Mouse (Mus musculus) kidney, embryonic 14.5 days (tissue): ENCODE measurements around the gene Trim47. TPM values are rescaled to one million over a fixed set of nuclear protein-coding genes. Genes with fewer than 3 reads are reported as not detected.

Source experiments
- ATAC-seq: fragments of 200-750 bp; cut with Nextera tagmentation; 2 replicates; pipeline ENCODE4 v1.8.0; 2017; ENCODE audit warnings: moderate number of reproducible peaks, mild to moderate bottlenecking, moderate TSS enrichment, moderate library complexity; ENCODE audit not compliant: low FRiP score, low TSS enrichment
- H3K27ac ChIP-seq: fragments of 300-500 bp; sonication (generic); 2 replicates; pipeline ENCODE4 v1.5.1; 2014; ENCODE audit warnings: low read depth, mild to moderate bottlenecking, low read length, moderate library complexity, mixed read lengths
- H3K27me3 ChIP-seq: fragments of 300-500 bp; sonication (generic); 2 replicates; pipeline ENCODE4 v1.6.1; 2014; ENCODE audit warnings: mild to moderate bottlenecking, low read length; ENCODE audit not compliant: control insufficient read depth, insufficient read depth
- H3K36me3 ChIP-seq: fragments of 300-500 bp; sonication (generic); 2 replicates; pipeline ENCODE4 v1.6.1; 2014; ENCODE audit warnings: low read length, mixed read lengths; ENCODE audit not compliant: control insufficient read depth, insufficient read depth
- H3K4me1 ChIP-seq: fragments of 300-500 bp; sonication (generic); 2 replicates; pipeline ENCODE4 v1.6.1; 2014; ENCODE audit warnings: low read length, mixed read lengths; ENCODE audit not compliant: control insufficient read depth, insufficient read depth
- H3K4me2 ChIP-seq: fragments of 300-500 bp; sonication (generic); replicated peaks from 2 replicates; pipeline ENCODE4 v1.6.1; 2014; ENCODE audit warnings: low read depth, mild to moderate bottlenecking, low read length
- H3K4me3 ChIP-seq: fragments of 300-500 bp; sonication (generic); 2 replicates; pipeline ENCODE4 v1.5.1; 2014; ENCODE audit warnings: mild to moderate bottlenecking, low read length
- H3K9ac ChIP-seq: fragments of 300-500 bp; sonication (generic); 2 replicates; pipeline ENCODE4 v1.6.1; 2014; ENCODE audit warnings: low read depth, mild to moderate bottlenecking, low read length, moderate library complexity
- H3K9me3 ChIP-seq: fragments of 300-500 bp; sonication (generic); 2 replicates; pipeline ENCODE4 v1.6.1; 2016; ENCODE audit warnings: low read length; ENCODE audit not compliant: control insufficient read depth
- WGBS: fragments of 180-500 bp; shearing (Covaris S2); extraction: QIAGEN DNeasy Blood & Tissue Kit; methylation state at CpG from one replicate; pipeline ENCODE4 v1.1.7; 2014; 5-methylcytosine and 5-hydroxymethylcytosine counted together
- polyA plus RNA-seq: library from polyadenylated mRNA; unstranded; fragments of >200 nt; fragmentation: Nextera tagmentation; extraction: Ambion mirVana; gene quantifications from 2 replicates; pipeline ENCODE4 v1.2.1, GENCODE M21; 2014

Gene Trim47
- polyA plus RNA-seq, 1 experiment from 2014 or later, result 12.8 TPM

- Histone ChIP-seq H3K27ac (no peak overlapping the region), H3K9me3 (no peaks in the 10 kb centered on the region)
These were observed 36.0 kb upstream of the Trim47 start for GRCm38 (mm10) chr11:116163002-116163401.

GRCm38 (mm10) chr11:116162146-116162545 lies 35.1 kb upstream of the Trim47 start:
- no peak overlapping the region for H3K27ac ChIP-seq
- 84% methylated on average over 10 of the region's 10 CpGs for WGBS
- ATAC-seq, result no peak
- no peak overlapping the region for H3K4me2 ChIP-seq
- no peaks in the 10 kb centered on the region for H3K9me3 ChIP-seq
- no peak overlapping the region for H3K4me3 ChIP-seq
- no peaks in the 10 kb centered on the region for H3K27me3 ChIP-seq
- H3K4me1 ChIP-seq, result peaks cover 22% of the 10 kb centered on the region
- H3K36me3 ChIP-seq, result peaks cover 29% of the 10 kb centered on the region
- H3K9ac ChIP-seq, result no peak overlapping the region

More at GRCm38 (mm10) chr11:116163002-116163401, 36.0 kb upstream of the Trim47 start:
- peaks cover 20% of the 10 kb centered on the region; the same call in 1 of the 2 replicates for H3K36me3 ChIP-seq
- H3K4me3 ChIP-seq, result no peak overlapping the region
- WGBS, result 15% methylated on average over 9 of the region's 9 CpGs
- peaks cover 22% of the 10 kb centered on the region for H3K4me1 ChIP-seq
- H3K4me2 ChIP-seq, result no peak overlapping the region
- no peaks in the 10 kb centered on the region for H3K27me3 ChIP-seq
- H3K9ac ChIP-seq, result no peak overlapping the region
- ATAC-seq, result peak; percentile 63

GRCm38 (mm10) chr11:116161312-116161711 lies 34.3 kb upstream of the Trim47 start:
- no peaks in the 10 kb centered on the region for H3K9me3 ChIP-seq
- H3K9ac ChIP-seq, result peak overlapping the region; percentile 31; the same call in 1 of the 2 replicates
- peaks cover 37% of the 10 kb centered on the region for H3K36me3 ChIP-seq
- 72% methylated on average over 12 of the region's 12 CpGs for WGBS
- H3K4me3 ChIP-seq, result no peak overlapping the region
- no peak overlapping the region for H3K27ac ChIP-seq
- ATAC-seq, result no peak
- peaks cover 14% of the 10 kb centered on the region for H3K4me1 ChIP-seq
- no peaks in the 10 kb centered on the region for H3K27me3 ChIP-seq
- no peak overlapping the region for H3K4me2 ChIP-seq

- no peak overlapping the region for H3K4me3 ChIP-seq
- peaks cover 95% of the 10 kb centered on the region for H3K36me3 ChIP-seq
- H3K4me2 ChIP-seq, result no peak overlapping the region
- no peaks in the 10 kb centered on the region for H3K27me3 ChIP-seq
- H3K9ac ChIP-seq, result no peak overlapping the region
- ATAC-seq, result no peak
- no peaks in the 10 kb centered on the region for H3K9me3 ChIP-seq
- H3K4me1 ChIP-seq, result no peaks in the 10 kb centered on the region
- H3K27ac ChIP-seq, result no peak overlapping the region
- 94% methylated on average over 2 of the region's 2 CpGs for WGBS
These were observed 23.9 kb upstream of the Trim47 start for GRCm38 (mm10) chr11:116150960-116151359.

GRCm38 (mm10) chr11:116149341-116149740 lies 22.3 kb upstream of the Trim47 start:
- ATAC-seq, result no peak
- no peaks in the 10 kb centered on the region for H3K4me1 ChIP-seq
- no peak overlapping the region for H3K4me2 ChIP-seq
- no peaks in the 10 kb centered on the region for H3K27me3 ChIP-seq
- no peak overlapping the region for H3K9ac ChIP-seq
- no peak overlapping the region for H3K4me3 ChIP-seq
- 80% methylated on average over 6 of the region's 6 CpGs for WGBS
- H3K27ac ChIP-seq, result no peak overlapping the region
- H3K9me3 ChIP-seq, result no peaks in the 10 kb centered on the region
- peaks cover 95% of the 10 kb centered on the region for H3K36me3 ChIP-seq

GRCm38 (mm10) chr11:116148761-116149221 lies 21.8 kb upstream of the Trim47 start:
- Histone ChIP-seq H3K9ac (no peak overlapping the region), H3K4me1 (no peaks in the 10 kb centered on the region), H3K27me3 (no peaks in the 10 kb centered on the region), H3K4me3 (no peak overlapping the region), H3K9me3 (no peaks in the 10 kb centered on the region), H3K36me3 (peaks cover 95% of the 10 kb centered on the region), H3K4me2 (no peak overlapping the region), H3K27ac (no peak overlapping the region)
- no peak for ATAC-seq
- 56% methylated on average over 20 of the region's 20 CpGs for WGBS

- 76% methylated on average over 25 of the region's 25 CpGs for WGBS
- Histone ChIP-seq H3K36me3 (peaks cover 92% of the 10 kb centered on the region), H3K27ac (no peak overlapping the region), H3K27me3 (no peaks in the 10 kb centered on the region), H3K4me1 (no peaks in the 10 kb centered on the region), H3K4me2 (no peak overlapping the region), H3K9me3 (no peaks in the 10 kb centered on the region), H3K4me3 (no peak overlapping the region), H3K9ac (no peak overlapping the region)
- no peak for ATAC-seq
These were observed 19.4 kb upstream of the Trim47 start for GRCm38 (mm10) chr11:116146294-116146985.

- 71% methylated on average over 18 of the region's 18 CpGs for WGBS
- H3K27ac ChIP-seq, result no peak overlapping the region
These were observed 18.7 kb upstream of the Trim47 start for GRCm38 (mm10) chr11:116145481-116146293.

GRCm38 (mm10) chr11:116143468-116143867 lies 16.5 kb upstream of the Trim47 start:
- H3K36me3 ChIP-seq, result peaks cover 65% of the 10 kb centered on the region
- ATAC-seq, result no peak
- H3K4me1 ChIP-seq, result no peaks in the 10 kb centered on the region
- no peaks in the 10 kb centered on the region for H3K27me3 ChIP-seq
- H3K27ac ChIP-seq, result no peak overlapping the region
- WGBS, result 91% methylated on average over 3 of the region's 3 CpGs
- H3K9ac ChIP-seq, result no peak overlapping the region
- no peak overlapping the region for H3K4me2 ChIP-seq
- H3K9me3 ChIP-seq, result no peaks in the 10 kb centered on the region
- H3K4me3 ChIP-seq, result no peak overlapping the region

More at GRCm38 (mm10) chr11:116145481-116146293, 18.7 kb upstream of the Trim47 start:
- Histone ChIP-seq H3K36me3 (peaks cover 85% of the 10 kb centered on the region), H3K4me1 (no peaks in the 10 kb centered on the region), H3K9me3 (no peaks in the 10 kb centered on the region), H3K27me3 (no peaks in the 10 kb centered on the region), H3K4me3 (no peak overlapping the region), H3K9ac (no peak overlapping the region), H3K4me2 (no peak overlapping the region)
- no peak for ATAC-seq
